Mouse (Mus musculus) retina, postnatal 7 days (tissue): Measurements from ENCODE around the gene Fam84a.
A peak's percentile ranks its signal among the peaks of the same experiment; 100 is the strongest.

Experiments
- DNase-seq: peaks from one replicate; pipeline ENCODE4 v3.0.0-alpha.2; 2012; ENCODE audit warnings: low read depth, low spot score

Gene Fam84a

DNA sequence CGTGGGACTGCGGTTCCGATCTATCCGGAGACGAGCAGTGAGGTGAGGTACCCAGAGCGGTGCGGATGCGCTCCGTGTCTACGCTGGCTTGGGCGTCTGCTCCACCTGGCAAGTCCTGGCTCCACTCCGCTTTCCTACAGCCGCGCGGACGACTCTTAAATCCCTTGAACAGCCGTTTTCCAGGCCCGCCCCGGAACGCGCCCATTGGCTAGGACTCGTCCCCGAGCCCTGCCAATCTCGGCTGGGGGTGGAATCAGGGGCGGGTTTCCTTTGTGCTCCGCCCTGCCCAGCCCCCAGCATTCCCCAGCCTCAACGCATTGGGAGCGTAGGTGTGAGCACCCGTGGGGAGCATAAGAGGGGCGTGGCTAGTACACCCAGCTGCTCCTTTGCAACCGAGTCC is at the start of gene Fam84a:
Gene Fam84a, minus strand, starts transcription at position 134 of the 400 bp plus-strand sequence.
- DNase-seq, result peak; percentile 81

DNA sequence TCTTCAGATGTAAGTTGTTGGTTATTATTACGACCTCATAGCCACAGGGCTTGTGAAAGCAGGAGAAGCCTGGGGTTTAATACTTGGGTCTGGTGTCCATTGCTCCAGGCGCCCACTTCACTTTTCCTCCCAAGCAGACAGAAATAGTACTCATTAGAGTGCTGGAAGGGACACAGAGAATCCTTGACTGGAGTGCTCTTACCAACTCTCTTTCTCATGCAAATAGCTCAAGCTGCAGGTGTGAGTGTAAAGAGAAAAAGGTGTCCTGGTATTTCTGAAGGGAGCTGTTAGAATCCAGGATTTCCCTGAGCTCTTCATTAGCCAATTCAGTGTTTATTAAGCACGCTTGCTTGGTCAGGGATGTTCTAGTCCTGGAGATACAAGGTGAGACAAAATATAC is 43.6 kb upstream of the Fam84a start:
- DNase-seq, result no peak

DNA sequence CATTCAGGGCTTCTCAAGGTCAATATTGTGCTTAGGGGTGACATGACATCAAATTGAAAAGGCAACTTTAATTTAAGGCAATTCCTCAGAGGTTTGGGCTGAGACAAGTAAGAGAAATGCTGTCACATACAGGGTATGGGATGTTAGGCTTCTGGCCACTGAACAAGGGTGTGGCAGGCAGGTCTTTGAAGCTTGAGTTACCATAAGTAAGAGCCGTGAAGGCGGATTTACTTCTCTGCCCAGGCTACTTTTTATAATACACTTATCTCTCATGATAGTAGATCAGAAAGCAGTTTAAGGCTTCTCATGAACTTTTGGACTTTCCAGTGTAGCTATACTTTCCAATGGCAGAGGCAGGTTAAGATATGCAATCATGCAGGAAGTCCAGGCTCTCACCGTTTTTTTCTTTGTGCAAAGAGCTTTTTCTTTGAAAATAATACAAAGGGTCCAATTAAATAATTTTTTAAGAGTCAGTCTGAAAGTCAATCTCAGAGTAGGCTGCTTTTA is 34.9 kb upstream of the Fam84a start:
- DNase-seq, result no peak

DNA sequence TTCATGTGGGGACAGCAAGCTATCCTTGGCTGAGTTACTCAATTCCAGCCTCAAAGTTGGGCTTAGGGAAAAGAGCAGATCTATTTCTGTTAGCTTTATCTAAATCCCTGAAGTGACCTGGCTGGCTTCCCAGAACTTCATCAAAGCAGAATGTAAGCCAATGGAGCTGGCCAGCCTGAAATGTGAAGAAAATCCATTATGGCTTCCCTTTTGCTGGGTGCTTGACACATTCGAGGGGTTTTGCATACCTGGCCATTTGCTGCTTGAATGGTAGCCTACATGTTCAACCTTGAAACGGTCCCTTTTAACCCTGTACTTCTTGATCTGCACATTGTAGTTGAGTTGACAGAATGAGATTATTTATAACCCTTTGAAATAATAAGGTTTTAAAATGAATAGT is 13.9 kb upstream of the Fam84a start:
- DNase-seq, result no peak

DNA sequence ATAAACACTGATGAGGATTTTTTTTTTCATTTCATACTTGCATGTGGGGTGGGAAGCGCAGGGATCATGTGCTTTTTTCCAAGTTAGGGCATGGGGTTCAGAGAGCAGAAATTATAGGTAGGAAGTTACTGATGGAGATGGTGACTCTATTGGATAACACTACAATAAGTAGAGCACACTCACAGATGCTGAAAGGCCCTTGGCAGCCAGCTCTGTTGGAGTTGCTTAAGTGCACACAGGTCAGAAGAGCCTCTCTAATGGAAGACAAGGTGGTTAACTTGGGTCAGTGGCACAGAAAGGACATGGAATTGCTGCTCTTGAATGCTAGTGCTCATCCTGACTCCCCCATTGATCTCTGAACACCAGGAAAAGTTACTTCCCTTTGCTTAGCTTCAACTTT is 13.1 kb upstream of the Fam84a start:
- DNase-seq, result no peak

DNA sequence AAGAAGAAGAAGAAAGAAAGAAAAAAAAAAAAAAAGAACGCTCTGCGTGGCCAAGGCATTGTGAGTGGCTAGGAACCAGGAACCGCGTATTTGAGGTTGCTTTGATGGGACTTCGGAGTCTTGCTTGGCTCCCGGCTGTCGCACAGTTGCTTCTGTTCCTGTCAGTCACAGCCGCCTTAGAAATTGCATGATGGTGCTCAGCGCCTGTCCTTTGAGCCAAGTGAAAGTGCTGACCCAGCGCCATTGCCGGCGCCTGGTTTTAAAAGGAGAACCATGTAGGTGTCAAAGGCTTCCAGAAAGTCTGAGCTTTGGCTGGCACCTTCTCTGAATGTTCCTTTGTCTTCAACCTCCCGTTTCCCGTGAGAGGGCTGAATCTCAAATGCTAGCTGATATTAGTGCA is 572 bp upstream of the Fam84a start:
- no peak for DNase-seq

DNA sequence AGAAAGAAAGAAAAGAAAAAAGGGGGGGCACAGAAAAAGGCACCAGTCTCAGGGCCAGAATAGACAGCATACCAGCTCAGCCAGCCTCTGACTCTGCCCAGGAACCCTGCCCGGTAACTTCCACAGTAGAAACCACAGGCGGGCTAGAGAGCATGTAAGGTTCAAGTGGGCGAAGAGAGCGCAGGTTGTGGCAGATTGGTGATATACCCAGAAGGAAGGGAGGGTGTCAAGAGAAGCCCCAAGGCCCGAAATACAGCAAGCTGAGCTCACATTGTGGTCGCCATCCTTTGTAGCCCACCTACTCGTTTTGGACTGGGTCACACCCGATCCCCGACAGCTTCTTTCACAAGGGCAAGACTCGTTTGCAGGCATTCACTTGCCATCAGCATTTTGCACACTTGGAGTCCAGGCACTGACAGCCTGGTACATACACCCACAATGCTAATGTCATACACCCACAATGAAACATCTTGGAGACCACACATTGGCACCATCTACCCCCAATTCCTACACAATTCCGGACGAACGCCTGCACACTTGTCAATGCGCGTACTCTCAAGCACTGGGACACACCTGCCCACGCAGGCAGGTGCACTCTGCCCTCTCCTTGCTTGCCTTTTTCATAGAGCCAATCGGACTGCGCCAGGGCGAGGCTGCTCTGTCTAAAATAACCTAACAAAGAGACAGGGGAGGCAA is 770 bp downstream of the Fam84a start:
- DNase-seq, result no peak

DNA sequence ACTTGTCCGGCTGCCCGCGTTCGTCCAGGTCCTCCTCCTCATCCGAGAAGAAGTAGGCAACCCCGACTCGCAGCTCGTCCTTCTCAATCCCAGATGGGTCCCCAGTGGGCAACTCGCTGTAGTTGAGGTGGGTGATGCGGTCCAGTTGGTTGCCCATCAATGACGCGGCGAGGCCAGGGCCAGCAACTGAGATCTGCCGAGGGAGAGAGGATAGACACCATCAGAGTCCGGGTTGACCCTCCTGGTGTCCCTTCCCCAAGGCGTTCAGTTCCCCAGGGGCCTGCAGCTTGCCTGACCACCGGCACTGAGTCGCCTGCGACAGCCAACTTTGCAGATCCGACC is 1.3 kb downstream of the Fam84a start:
- no peak for DNase-seq

DNA sequence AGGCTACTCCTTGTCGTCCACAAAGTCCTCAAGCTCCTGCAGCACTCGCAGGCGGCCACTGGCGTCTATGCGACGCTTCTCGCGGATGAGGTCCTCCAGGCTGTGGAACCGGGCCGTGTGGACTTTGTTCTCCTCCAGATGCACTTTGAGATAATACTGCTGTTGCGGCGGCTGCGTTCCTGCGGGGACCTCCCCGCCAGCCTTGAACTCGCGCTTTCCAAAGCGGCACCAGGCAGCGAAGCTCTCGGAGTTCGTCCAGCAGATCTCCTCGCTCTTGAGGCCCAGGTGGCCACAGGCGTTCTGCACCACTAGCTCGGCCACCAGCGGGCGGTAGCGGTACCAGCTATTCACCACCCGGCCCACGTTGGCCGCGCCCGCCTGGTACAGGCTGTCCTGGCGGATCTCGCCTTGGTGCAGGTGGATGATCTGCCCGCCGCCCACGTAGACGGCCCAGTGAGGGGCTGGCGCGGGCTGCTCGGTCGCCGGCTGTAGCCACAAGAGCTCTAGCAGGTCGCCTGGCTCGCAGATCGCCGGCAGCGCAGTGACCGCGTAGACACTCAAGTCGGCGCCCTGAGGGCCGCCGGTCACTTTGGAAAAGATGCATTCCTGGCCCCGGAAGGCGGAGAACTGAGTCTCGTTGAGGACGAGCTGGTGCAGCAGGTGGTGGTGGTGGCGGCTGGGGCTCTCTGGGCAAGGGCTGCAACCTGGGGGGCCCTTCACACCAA is 1.8 kb downstream of the Fam84a start:
- no peak for DNase-seq

DNA sequence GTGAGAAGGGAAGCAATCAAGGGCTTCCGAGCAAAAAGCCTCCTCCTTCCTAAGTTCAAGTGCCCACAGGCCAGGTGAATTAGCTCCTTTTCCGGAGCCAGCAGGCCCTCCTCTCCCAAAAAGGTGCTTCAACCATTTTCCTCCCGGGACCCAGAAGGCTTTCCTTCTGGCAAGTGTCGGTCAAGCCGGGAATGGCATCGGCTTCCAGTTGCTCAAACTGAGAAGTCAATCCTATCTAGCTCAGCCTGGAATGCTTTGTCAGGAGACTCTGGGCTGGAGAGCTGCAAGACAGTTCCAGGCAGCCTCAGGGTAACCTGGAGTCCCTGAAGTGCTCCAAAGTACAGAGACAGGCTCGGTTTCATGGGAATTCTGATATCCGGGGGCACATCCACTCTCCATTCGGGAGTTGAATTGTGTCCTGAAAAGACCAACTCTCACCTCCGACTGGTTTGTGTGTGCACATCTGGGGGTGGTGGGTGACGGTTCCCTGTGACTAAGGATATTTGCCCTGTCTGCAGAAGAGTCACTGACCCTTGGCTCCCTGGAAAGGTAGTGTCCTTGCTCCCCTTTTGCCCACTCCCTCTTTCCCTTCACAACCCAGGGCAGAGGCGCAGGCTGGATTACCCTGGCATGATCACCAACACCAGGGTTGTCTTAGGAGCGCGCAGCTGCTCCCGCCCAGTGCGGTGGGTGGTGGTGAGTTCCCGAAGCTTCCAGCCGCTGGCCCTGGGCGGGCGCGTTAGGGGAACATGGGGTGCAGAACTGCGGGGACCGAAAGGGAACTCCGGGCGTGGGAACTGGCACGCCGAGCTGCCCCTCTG is 2.6 kb downstream of the Fam84a start:
- DNase-seq, result no peak

DNA sequence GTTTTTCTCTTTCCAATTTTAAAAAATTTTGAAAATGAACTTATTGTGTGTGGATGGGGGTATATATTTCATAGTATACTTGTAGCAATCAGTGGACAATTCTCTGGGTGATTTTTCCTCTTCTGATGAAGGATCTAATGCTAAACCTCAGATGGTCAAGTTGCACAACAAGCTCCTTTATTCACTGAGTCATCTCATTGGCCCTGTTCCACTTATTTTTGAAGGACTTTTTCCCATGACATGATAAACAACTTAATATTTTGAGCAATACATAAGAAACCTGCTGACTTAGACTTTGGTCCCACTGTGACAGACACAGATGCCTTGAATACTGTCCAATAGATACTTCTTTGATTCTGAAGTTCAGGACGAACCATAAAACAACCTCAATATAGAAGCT is 14.8 kb downstream of the Fam84a start:
- DNase-seq, result no peak

DNA sequence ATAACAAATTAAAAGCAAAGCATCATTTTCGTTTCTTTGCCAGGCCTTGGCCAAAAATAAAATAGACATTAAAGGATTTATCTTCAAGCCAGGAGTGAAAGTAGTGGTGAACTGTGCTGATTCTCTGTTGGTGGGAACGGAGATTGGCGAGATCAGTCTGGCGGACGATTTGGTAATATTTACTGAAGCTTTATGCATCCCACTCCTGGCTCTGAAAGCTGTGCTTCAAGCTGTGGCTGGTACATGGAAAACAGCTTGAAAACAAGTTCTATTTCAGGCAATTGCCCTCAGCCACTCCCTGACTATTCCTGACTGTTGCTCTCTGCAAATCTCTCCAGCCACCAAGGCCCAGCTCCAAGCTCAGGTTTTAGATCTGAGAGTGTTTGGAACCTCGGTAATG is 37.1 kb downstream of the Fam84a start:
- no peak for DNase-seq

DNA sequence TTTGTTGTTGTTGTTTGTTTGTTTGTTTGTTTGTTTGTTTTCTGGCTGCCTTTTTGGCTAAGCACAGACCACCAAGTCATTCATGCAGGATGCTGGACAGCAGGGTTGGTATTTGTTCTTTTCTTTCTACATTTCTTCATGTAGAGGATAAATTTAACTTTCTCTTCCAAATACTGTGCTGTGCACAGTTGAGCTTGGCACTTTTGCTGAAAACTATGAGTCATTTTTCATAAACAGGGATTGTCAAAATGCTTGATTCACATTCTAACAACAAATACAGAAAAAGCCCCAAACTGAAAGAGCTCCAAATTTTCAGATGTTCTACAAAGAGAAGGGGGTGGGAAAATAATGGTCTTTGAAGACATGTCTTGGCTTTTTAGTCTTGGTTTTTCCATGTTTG is 54.9 kb downstream of the Fam84a start:
- no peak for DNase-seq
